Mouse (Mus musculus): ENCODE measurements around the gene Ndufaf3. TPM values are rescaled to one million over a fixed set of nuclear protein-coding genes. Genes with fewer than 3 reads are reported as not detected.

Gene Ndufaf3
- total RNA-seq, 2 experiments from 2014 or later, result 4.2 to 8.3 TPM

DNA sequence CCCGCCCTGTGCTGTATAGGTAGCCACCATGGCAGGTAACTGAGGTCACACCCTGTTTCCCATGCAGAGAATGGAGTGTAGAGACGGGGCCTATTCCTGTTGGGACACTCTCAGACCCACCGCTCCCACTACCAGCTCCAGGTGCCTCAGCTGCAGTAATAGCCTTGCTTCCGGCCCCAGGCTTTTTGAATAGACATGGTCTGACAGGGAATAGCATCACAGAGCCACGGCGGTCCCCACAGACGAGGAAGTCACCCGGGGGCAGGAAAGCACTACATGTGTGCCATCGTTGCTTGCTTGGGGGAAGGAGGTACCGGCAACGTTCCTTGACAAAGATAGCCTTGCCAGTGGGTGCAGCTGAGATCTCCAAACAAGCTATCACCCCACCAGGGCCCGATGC lies 7.7 kb upstream of the Ndufaf3 start:
- no peak for ATAC-seq (replicated peaks; ENCODE audit: low FRiP score, poor library complexity, severe bottlenecking)

DNA sequence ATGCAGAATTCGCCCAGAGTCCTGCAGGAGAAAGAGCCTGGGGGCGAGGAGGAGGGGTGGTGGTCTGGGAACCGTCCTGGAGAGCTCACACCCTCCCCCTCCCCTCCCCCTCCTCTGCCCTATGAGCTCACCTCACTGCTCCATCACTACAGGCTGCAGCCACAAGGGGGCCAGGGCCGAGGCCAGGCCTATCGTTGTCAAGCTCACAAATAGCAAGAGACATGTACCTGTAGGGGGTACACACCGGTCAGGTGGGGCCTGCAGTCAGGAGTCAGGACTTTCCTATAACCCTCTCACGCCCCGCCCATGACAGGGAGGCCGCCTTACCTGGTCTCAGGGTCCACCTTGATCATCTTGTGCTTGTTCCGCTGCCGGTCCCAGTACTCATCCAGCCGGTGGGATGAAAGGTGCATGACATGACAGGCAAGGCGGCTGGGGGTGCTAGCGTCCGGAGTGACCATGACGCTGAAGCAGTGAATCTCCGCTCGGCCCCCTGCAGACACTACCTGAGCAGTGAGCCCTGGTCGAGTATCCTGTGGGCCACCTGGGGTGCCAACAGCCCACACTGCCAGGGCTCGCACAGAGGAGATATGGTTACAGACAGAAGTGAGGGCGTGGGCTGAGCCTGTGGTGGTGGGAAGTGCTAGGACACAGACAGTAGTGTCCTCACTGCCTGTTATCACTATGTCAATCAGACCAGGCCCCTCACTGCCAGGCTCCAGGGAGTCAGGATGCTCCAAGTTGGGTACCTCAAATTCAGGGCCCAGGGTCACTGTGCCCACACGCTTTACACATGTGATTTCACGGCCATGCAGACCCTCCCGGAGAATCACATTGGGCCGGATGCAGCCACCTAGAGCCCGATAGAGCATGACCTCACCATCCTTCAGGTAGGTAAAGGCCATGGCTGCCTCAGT lies 6.8 kb upstream of the Ndufaf3 start:
- no peak for ATAC-seq (replicated peaks; ENCODE audit: low FRiP score, poor library complexity, severe bottlenecking)

DNA sequence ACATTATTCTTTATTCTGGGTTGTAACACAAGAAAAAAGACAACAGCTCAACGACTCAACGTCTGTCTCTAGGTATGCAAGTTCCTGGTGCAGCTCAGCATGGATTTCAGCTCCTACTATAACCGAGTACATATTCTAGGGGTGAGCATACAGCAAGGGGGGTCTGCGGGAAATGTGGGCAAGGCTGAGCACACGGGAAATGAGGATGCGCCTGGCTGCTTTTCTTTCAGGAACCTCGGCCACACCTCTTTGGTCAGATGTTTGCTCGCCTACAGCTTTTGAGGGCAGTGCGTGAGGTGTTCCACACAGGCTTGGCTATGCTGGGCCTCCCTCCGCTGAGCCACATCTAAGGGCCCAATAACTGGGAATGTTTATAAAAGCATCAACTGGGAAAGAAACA lies 5.1 kb upstream of the Ndufaf3 start:
- ATAC-seq (replicated peaks; ENCODE audit: low FRiP score, poor library complexity, severe bottlenecking), result no peak

DNA sequence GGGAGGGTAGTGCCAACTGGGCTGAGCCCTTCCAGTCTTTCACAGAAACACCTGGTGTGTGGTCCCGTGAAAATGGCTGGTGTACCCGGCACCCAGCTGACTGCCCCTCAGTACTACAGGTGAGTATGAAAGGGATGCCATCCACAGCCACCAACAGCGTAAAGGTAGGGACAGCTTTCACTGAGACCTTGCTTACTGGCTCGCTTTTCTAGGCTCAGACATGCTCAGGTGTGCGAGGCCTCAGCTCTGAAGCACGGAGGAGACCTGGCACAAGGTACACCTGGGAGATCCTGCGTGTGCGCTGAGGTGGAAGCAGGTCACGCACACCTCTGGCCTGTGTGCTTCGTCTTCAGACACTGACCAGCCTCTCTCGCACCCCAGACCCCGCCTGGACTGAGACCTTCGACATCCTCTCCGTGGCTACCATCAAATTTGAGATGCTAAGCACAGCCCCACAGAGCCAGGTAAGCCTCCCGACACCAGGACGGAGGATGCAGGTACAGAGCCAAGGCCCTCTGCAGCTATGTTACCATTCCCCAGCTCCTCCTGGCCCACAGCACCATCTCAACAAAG lies 4.3 kb upstream of the Ndufaf3 start:
- no peak for ATAC-seq (replicated peaks; ENCODE audit: low FRiP score, poor library complexity, severe bottlenecking)

- peak; percentile 32; the same call in 1 of the 2 replicates for ATAC-seq (replicated peaks; ENCODE audit: low FRiP score, poor library complexity, severe bottlenecking)
Observed at GRCm38 (mm10) chr9:108570207-108570896, 3.1 kb upstream of the Ndufaf3 start.

GRCm38 (mm10) chr9:108569381-108570206 lies 2.4 kb upstream of the Ndufaf3 start, which contains the start of gene Dalrd3:
Gene Dalrd3, plus strand, starts transcription at chr9:108569886.
- ATAC-seq (replicated peaks; ENCODE audit: low FRiP score, poor library complexity, severe bottlenecking), result peak; percentile 58

GRCm38 (mm10) chr9:108568511-108568921 lies 1.3 kb upstream of the Ndufaf3 start:
- no peak for ATAC-seq (replicated peaks; ENCODE audit: low FRiP score, poor library complexity, severe bottlenecking)

- no peak for ATAC-seq (replicated peaks; ENCODE audit: low FRiP score, poor library complexity, severe bottlenecking)
Observed at GRCm38 (mm10) chr9:108567931-108568419, 741 bp upstream of the Ndufaf3 start.

DNA sequence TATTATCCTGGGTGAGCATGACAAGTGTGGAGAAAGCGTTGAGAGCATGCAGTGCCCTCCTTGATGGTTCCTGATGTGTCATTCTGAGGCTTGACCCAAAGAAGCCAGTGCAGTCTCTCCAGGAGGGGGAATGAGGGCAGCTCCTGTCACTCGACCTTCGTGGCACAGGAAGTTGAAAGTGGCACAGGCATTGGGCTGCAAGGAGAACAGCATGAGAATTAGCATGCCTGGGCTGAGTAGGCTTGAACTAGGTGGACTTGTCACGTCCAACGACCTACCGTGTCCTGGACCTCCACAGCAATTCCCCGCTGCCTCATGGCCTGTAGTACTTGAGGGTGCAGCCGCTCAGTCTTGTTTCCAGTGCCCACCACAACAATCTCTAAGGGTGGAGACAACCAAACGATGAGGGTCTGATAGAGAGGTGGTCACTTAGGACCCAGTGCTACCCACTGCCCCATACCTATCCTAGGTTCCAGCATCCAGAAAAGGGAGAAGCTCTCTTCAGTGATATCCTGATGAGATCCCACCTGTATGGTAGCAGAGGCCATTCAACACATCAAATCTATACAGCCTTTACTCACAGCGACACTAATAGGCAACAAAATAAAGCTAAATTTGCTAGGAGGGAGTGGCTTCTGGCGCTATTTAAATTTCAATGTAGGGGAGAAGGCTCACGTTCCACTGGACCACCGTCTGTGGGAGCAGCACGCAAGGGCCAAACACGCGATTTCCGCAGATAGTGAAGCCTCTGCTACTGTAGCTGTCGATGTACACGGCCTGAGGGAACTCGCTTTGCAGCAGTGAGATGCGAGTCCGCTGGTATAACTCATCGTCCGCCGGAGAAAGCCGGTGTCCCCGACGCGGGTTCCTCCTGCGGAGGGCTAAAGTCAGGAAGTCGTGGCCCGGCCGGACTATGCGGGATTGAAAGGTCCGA lies 1.1 kb downstream of the Ndufaf3 start:
- peak; percentile 4 for ATAC-seq (replicated peaks; ENCODE audit: low FRiP score, poor library complexity, severe bottlenecking)

GRCm38 (mm10) chr9:108564131-108564530 lies 3.1 kb downstream of the Ndufaf3 start:
- ATAC-seq (replicated peaks; ENCODE audit: low FRiP score, poor library complexity, severe bottlenecking), result no peak

DNA sequence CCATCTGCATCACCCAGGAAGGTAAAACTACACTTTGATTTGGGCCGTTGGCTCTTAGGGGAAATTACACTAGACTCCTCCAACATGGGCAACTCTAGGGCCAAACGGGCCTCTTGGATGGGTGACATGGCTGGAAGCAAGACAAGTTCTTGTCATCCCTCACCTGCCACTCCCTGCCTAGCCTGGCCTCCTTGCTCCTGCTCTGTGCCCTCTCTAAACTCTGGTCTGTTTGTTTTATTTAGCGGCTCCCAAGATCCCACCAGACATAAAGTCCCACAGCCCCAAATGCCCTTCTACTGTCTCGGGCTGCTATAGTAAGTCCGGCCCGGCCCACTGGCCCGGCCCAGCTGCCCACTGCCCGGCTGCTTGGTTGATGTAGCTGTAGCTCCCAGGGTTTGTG lies 3.6 kb downstream of the Ndufaf3 start:
- ATAC-seq (replicated peaks; ENCODE audit: low FRiP score, poor library complexity, severe bottlenecking), result no peak

- ATAC-seq (replicated peaks; ENCODE audit: low FRiP score, poor library complexity, severe bottlenecking), result peak; percentile 97
Observed at GRCm38 (mm10) chr9:108560227-108560841, 6.9 kb downstream of the Ndufaf3 start, which contains the start of gene Impdh2. Gene Impdh2, plus strand, starts transcription at chr9:108560286.

- no peak for ATAC-seq (replicated peaks; ENCODE audit: low FRiP score, poor library complexity, severe bottlenecking)
Observed at GRCm38 (mm10) chr9:108559169-108559568, 8.1 kb downstream of the Ndufaf3 start.

- no peak for ATAC-seq (replicated peaks; ENCODE audit: low FRiP score, poor library complexity, severe bottlenecking)
Observed at GRCm38 (mm10) chr9:108546875-108547274, 20.4 kb downstream of the Ndufaf3 start.

- no peak for ATAC-seq (replicated peaks; ENCODE audit: low FRiP score, poor library complexity, severe bottlenecking)
Observed at GRCm38 (mm10) chr9:108545986-108546385, 21.2 kb downstream of the Ndufaf3 start.

GRCm38 (mm10) chr9:108540846-108541245 lies 26.4 kb downstream of the Ndufaf3 start:
- ATAC-seq (replicated peaks; ENCODE audit: low FRiP score, poor library complexity, severe bottlenecking), result no peak

GRCm38 (mm10) chr9:108531496-108531895 lies 35.7 kb downstream of the Ndufaf3 start:
- ATAC-seq (replicated peaks; ENCODE audit: low FRiP score, poor library complexity, severe bottlenecking), result no peak

DNA sequence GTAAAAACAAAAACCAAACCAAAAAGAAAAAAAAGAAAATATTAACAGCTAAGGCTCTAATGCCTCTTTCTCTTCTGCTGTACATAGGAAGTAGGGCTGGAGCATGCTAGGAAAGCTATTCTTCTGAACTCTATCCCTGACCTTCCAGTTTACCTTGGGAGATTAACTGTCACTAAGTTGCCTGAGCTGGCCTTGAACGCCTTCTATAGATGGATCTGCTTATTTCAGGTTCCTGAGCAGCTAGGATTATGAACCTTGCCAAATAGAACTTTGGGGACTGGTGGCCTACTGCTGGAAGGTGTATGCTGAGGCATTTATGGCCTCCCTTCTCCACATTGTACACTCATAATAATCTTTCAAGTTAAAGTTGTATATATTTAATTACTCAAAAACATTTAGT lies 36.3 kb downstream of the Ndufaf3 start:
- no peak for ATAC-seq (replicated peaks; ENCODE audit: low FRiP score, poor library complexity, severe bottlenecking)

All from erythroblast, adult 5-6 weeks (primary cell).